Mouse (Mus musculus): Measurements from ENCODE around the gene Cpa2. TPM values are rescaled to one million over a fixed set of nuclear protein-coding genes. Genes with fewer than 3 reads are reported as not detected.

Cpa2 gene
- total RNA-seq, 2 experiments from 2014 or later: not detected

Other genes with a start within 250 kb of the Cpa2 start
- gene Ube2h, start 237.0 kb upstream of the Cpa2 start, total RNA-seq (2015; ENCODE audit: low replicate concordance): 230 and 271 TPM in 2 replicates
- 407 and 551 TPM in 2 replicates for gene Ube2h, start 237.0 kb upstream of the Cpa2 start, total RNA-seq (2017; ENCODE audit: low replicate concordance)
- gene Zc3hc1, start 150.6 kb upstream of the Cpa2 start, total RNA-seq (2015; ENCODE audit: low replicate concordance): 6.3 and 17.7 TPM in 2 replicates
- gene Zc3hc1, start 150.6 kb upstream of the Cpa2 start, total RNA-seq (2017; ENCODE audit: low replicate concordance): 5.5 and 12.5 TPM in 2 replicates
- 7.5 and 7.7 TPM in 2 replicates for gene Klhdc10, start 139.7 kb upstream of the Cpa2 start, total RNA-seq (2015; ENCODE audit: low replicate concordance)
- gene Klhdc10, start 139.7 kb upstream of the Cpa2 start, total RNA-seq (2017; ENCODE audit: low replicate concordance): 12.1 and 18.4 TPM in 2 replicates
- gene Tmem209, start 31.8 kb upstream of the Cpa2 start, total RNA-seq (2015; ENCODE audit: low replicate concordance): 19.4 and 22.2 TPM in 2 replicates
- 15.9 and 16.3 TPM in 2 replicates for gene Tmem209, start 31.8 kb upstream of the Cpa2 start, total RNA-seq (2017; ENCODE audit: low replicate concordance)
- gene Ssmem1, start 31.7 kb upstream of the Cpa2 start, total RNA-seq (2015; ENCODE audit: low replicate concordance): not detected in 2 replicates
- 1.3 TPM in 1 of 2 replicates, not detected in the other for gene Ssmem1, start 31.7 kb upstream of the Cpa2 start, total RNA-seq (2017; ENCODE audit: low replicate concordance)
- not detected in 2 replicates for gene Cpa4, start 26.8 kb downstream of the Cpa2 start, total RNA-seq (2015; ENCODE audit: low replicate concordance)
- gene Cpa4, start 26.8 kb downstream of the Cpa2 start, total RNA-seq (2017; ENCODE audit: low replicate concordance): not detected in 2 replicates
- gene Cpa5, start 69.4 kb downstream of the Cpa2 start, total RNA-seq (2015; ENCODE audit: low replicate concordance): 1.3 TPM in 1 of 2 replicates, not detected in the other
- not detected in 2 replicates for gene Cpa5, start 69.4 kb downstream of the Cpa2 start, total RNA-seq (2017; ENCODE audit: low replicate concordance)
- not detected in 2 replicates for gene Cpa1, start 97.6 kb downstream of the Cpa2 start, total RNA-seq (2015; ENCODE audit: low replicate concordance)
- not detected in 2 replicates for gene Cpa1, start 97.6 kb downstream of the Cpa2 start, total RNA-seq (2017; ENCODE audit: low replicate concordance)
- gene Cep41, start 152.2 kb downstream of the Cpa2 start, total RNA-seq (2015; ENCODE audit: low replicate concordance): 3.5 and 5.0 TPM in 2 replicates
- 0.77 and 4.5 TPM in 2 replicates for gene Cep41, start 152.2 kb downstream of the Cpa2 start, total RNA-seq (2017; ENCODE audit: low replicate concordance)
- gene Mest, start 182.0 kb downstream of the Cpa2 start, total RNA-seq (2015; ENCODE audit: low replicate concordance): not detected in 2 replicates
- not detected in 2 replicates for gene Mest, start 182.0 kb downstream of the Cpa2 start, total RNA-seq (2017; ENCODE audit: low replicate concordance)